Mouse (Mus musculus) stomach, postnatal 0 days (tissue): ENCODE data around the gene Gpx4. TPM values are rescaled to one million over a fixed set of nuclear protein-coding genes. Genes with fewer than 3 reads are reported as not detected.

Experiments
- ATAC-seq: fragments of 200-750 bp; cut with Nextera tagmentation; 2 replicates; pipeline ENCODE4 v1.8.0; 2017; ENCODE audit not compliant: low FRiP score, low TSS enrichment
- DNase-seq: peaks from one replicate; pipeline ENCODE4 v3.0.0-alpha.2; 2016; ENCODE audit warnings: low spot score
- H3K27ac ChIP-seq: fragments of 300-500 bp; sonication (generic); replicated peaks from 2 replicates; pipeline ENCODE4 v1.5.1; 2014; ENCODE audit warnings: mild to moderate bottlenecking, control low read depth
- H3K27me3 ChIP-seq: fragments of 300-500 bp; sonication (generic); 2 replicates; pipeline ENCODE4 v1.6.1; 2014; ENCODE audit warnings: low read length; ENCODE audit not compliant: control insufficient read depth, insufficient read depth
- H3K36me3 ChIP-seq: fragments of 300-500 bp; sonication (generic); 2 replicates; pipeline ENCODE4 v1.6.1; 2014; ENCODE audit warnings: low read length, mixed read lengths; ENCODE audit not compliant: control insufficient read depth, insufficient read depth
- H3K4me1 ChIP-seq: fragments of 300-500 bp; sonication (generic); replicated peaks from 2 replicates; pipeline ENCODE4 v1.6.1; 2014; ENCODE audit warnings: antibody characterized with exemption; ENCODE audit not compliant: control insufficient read depth, insufficient read depth
- H3K4me2 ChIP-seq: fragments of 300-500 bp; sonication (generic); replicated peaks from 2 replicates; pipeline ENCODE4 v1.6.1; 2014; ENCODE audit warnings: low read depth, mild to moderate bottlenecking, control low read depth, moderate library complexity
- H3K4me3 ChIP-seq: fragments of 300-500 bp; sonication (generic); 2 replicates; pipeline ENCODE4 v1.5.1; 2014; ENCODE audit warnings: low read depth, low read length, control low read depth
- H3K9ac ChIP-seq: fragments of 300-500 bp; sonication (generic); 2 replicates; pipeline ENCODE4 v1.6.1; 2014; ENCODE audit warnings: mild to moderate bottlenecking, low read length, control low read depth, mixed read lengths
- H3K9me3 ChIP-seq: fragments of 300-500 bp; sonication (generic); 2 replicates; pipeline ENCODE4 v1.6.1; 2016; ENCODE audit warnings: low read length; ENCODE audit not compliant: control insufficient read depth
- CTCF ChIP-seq: IDR thresholded peaks from 2 replicates; pipeline ENCODE4 v1.5.1; 2016; ENCODE audit warnings: antibody characterized with exemption, low read depth, mild to moderate bottlenecking, moderate library complexity
- EP300 ChIP-seq: optimal IDR thresholded peaks from 2 replicates; pipeline ENCODE3; 2016; ENCODE audit warnings: antibody characterized with exemption
- WGBS: fragments of 180-500 bp; shearing (Covaris S2); extraction: QIAGEN DNeasy Blood & Tissue Kit; methylation state at CpG from one replicate; pipeline ENCODE4 v1.1.7; 2014; 5-methylcytosine and 5-hydroxymethylcytosine counted together
- polyA plus RNA-seq: library from polyadenylated mRNA; unstranded; fragments of >200 nt; fragmentation: Nextera tagmentation; extraction: Ambion mirVana; gene quantifications from 2 replicates; pipeline ENCODE4 v1.2.1, GENCODE M21; 2015

The Gpx4 gene
- polyA plus RNA-seq, 1 experiment from 2014 or later: 435 TPM

GRCm38 (mm10) chr10:80045766-80046165 lies 1.2 kb upstream of the Gpx4 start:
- H3K27me3 ChIP-seq: no peaks in the 10 kb centered on the region
- no peak overlapping the region for H3K4me2 ChIP-seq
- H3K4me1 ChIP-seq: no peaks in the 10 kb centered on the region
- TF ChIP-seq EP300 (no peak), CTCF (no peak)
- no peak for DNase-seq
- no peak overlapping the region for H3K4me3 ChIP-seq
- H3K36me3 ChIP-seq: no peaks in the 10 kb centered on the region
- H3K9me3 ChIP-seq: no peaks in the 10 kb centered on the region
- ATAC-seq: no peak
- no peak overlapping the region for H3K9ac ChIP-seq
- no peak overlapping the region for H3K27ac ChIP-seq
- WGBS: 87% methylated on average over 5 of the region's 5 CpGs

DNA sequence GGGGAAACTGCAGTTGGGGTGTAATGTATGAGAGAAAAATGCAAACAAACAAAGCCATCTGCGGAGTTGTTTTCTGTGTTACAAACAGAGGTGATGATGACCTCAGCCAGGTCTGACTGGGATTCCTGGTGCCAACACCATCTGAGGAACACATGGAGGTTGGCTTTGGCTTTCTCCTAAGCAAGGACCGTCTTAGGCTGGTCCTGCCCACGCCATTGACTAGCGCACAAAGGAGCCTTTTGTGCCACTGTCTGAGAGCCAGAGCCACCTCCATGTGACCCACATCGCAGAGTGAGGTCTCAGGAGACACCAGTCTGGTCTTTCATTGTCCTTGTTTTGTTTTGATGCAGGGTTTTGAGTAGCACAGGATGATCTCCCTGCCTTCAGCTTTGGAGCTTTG lies 1.4 kb downstream of the Gpx4 start:
- TF ChIP-seq CTCF (no peak), EP300 (no peak)
- Histone ChIP-seq H3K36me3 (no peaks in the 10 kb centered on the region), H3K9me3 (no peaks in the 10 kb centered on the region), H3K4me1 (no peaks in the 10 kb centered on the region; the same call in 1 of the 2 replicates), H3K4me3 (no peak overlapping the region), H3K4me2 (no peak overlapping the region), H3K9ac (no peak overlapping the region), H3K27ac (0 out of 2 replicates have a peak overlapping the region, but pooled peaks have one; percentile 8), H3K27me3 (no peaks in the 10 kb centered on the region)
- WGBS: 36% methylated on average over 5 of the region's 5 CpGs
- ATAC-seq: no peak
- no peak for DNase-seq

- no peaks in the 10 kb centered on the region; the same call in 1 of the 2 replicates for H3K4me1 ChIP-seq
- H3K9me3 ChIP-seq: no peaks in the 10 kb centered on the region
- TF ChIP-seq EP300 (no peak), CTCF (no peak)
- H3K36me3 ChIP-seq: no peaks in the 10 kb centered on the region
- 0 out of 2 replicates have a peak overlapping the region, but pooled peaks have one; percentile 8 for H3K27ac ChIP-seq
- DNase-seq (no peak), ATAC-seq (no peak)
- H3K9ac ChIP-seq: no peak overlapping the region
- H3K27me3 ChIP-seq: no peaks in the 10 kb centered on the region
- H3K4me2 ChIP-seq: no peak overlapping the region
- no peak overlapping the region for H3K4me3 ChIP-seq
- 47% methylated on average over 3 of the region's 3 CpGs for WGBS
Measured at GRCm38 (mm10) chr10:80048834-80049233, 1.9 kb downstream of the Gpx4 start.

DNA sequence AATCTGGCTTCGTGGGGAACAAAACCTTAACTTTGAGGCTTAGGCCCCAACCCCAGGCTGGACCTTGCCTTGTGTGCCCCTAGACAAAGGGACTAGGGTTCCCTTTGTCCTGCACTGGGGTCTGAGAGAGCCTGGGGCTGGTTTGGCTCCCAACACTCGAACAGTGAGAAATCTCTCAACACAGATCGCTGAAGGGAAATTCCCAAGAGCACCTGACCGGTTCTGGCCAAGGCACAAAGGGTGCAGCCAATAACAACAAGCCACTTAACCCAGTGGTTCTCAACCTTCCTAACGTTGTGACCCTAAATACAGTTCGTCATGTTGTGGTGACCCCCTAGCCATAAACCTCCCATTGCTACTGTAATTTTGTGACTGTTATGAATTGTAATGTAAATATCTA lies 3.3 kb downstream of the Gpx4 start:
- no peak overlapping the region for H3K9ac ChIP-seq
- H3K4me2 ChIP-seq: no peak overlapping the region
- TF ChIP-seq CTCF (no peak), EP300 (no peak)
- 43% methylated on average over 6 of the region's 6 CpGs for WGBS
- no peak overlapping the region for H3K27ac ChIP-seq
- ATAC-seq (no peak), DNase-seq (no peak)
- H3K9me3 ChIP-seq: no peaks in the 10 kb centered on the region
- H3K4me1 ChIP-seq: no peaks in the 10 kb centered on the region; the same call in 1 of the 2 replicates
- H3K27me3 ChIP-seq: no peaks in the 10 kb centered on the region
- H3K4me3 ChIP-seq: no peak overlapping the region
- no peaks in the 10 kb centered on the region for H3K36me3 ChIP-seq

- peak overlapping the region; percentile 75 for H3K27ac ChIP-seq
- H3K4me2 ChIP-seq: no peak overlapping the region
- no peak for TF ChIP-seq CTCF
- TF ChIP-seq EP300: no peak
- 42% methylated on average over 15 of the region's 15 CpGs for WGBS
- H3K27me3 ChIP-seq: no peaks in the 10 kb centered on the region
- no peak overlapping the region for H3K4me3 ChIP-seq
- H3K9ac ChIP-seq: no peak overlapping the region
- H3K9me3 ChIP-seq: no peaks in the 10 kb centered on the region
- no peak for DNase-seq
- H3K4me1 ChIP-seq: no peaks in the 10 kb centered on the region; the same call in 1 of the 2 replicates
- H3K36me3 ChIP-seq: no peaks in the 10 kb centered on the region
- ATAC-seq: no peak
Measured at GRCm38 (mm10) chr10:80050885-80051617, 4.1 kb downstream of the Gpx4 start.

DNA sequence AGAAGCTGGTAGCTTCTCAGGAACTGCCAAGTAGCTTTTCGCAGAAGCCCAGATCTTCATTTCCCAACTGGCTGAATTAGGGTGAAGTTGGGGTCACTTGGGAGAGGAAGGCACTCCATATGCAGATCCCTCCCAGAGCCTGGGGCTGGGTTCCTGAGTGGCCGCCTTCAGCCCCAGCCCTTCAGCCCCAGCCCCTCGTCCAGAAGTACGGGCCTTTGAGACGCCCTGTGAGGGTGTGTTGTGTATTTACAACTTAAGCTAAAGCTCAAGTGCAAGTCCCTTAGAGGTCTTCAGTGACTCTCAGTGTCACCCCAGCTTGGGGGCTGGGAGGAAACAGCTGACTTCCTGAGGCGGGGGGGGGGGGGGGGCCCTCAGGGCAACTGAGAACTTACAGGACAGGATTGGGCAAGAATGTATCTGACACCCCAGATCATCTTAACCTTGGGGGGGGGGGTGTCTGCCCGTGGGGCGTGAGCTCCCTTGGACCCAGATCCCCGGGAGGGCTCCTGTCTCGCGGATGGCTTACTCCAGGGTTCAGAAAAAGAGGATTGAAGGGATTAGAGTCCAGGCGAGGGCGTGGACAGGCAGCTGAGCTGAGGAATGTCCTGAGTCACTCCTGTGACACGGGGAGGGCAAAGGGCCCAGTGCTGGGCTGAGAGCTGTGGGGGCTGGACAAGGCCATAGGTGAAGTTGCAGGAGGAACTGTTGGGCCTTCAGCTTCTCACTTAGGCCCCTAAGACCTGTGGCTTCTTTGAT lies 4.8 kb downstream of the Gpx4 start:
- H3K9me3 ChIP-seq: no peaks in the 10 kb centered on the region
- no peaks in the 10 kb centered on the region for H3K27me3 ChIP-seq
- no peak overlapping the region for H3K4me2 ChIP-seq
- DNase-seq (peak; percentile 74), ATAC-seq (peak; percentile 35)
- peak overlapping the region; percentile 13; the same call in 1 of the 2 replicates for H3K9ac ChIP-seq
- H3K27ac ChIP-seq: peak overlapping the region; percentile 75
- H3K4me1 ChIP-seq: no peaks in the 10 kb centered on the region; the same call in 1 of the 2 replicates
- H3K4me3 ChIP-seq: no peak overlapping the region
- TF ChIP-seq CTCF (no peak), EP300 (no peak)
- peaks cover 5% of the 10 kb centered on the region for H3K36me3 ChIP-seq
- 34% methylated on average over 13 of the region's 14 CpGs for WGBS
